Mouse (Mus musculus) cerebral cortex, adult 2 months (tissue): ENCODE data around the gene Cyp4b1.

ENCODE experiments used
- WGBS: fragments of 180-500 bp; shearing (Covaris S2); methylation state at CpG from one replicate; pipeline ENCODE4 v1.1.7; 2018; 5-methylcytosine and 5-hydroxymethylcytosine counted together

The Cyp4b1 gene

GRCm38 (mm10) chr4:115647580-115647979 lies at the start of gene Cyp4b1:
Cyp4b1 (minus strand) TSS chr4:115647723.
- WGBS = 78% methylated on average over 9 of the region's 9 CpGs

- 46% methylated on average over 4 of the region's 4 CpGs for WGBS
These were observed 38.8 kb upstream of the Cyp4b1 start for GRCm38 (mm10) chr4:115686299-115686698.

GRCm38 (mm10) chr4:115657104-115657866 lies 9.8 kb upstream of the Cyp4b1 start:
- WGBS = 2% methylated on average over 34 of the region's 34 CpGs

- WGBS = 78% methylated on average over 1 of the region's 1 CpGs
These were observed 9.0 kb upstream of the Cyp4b1 start for GRCm38 (mm10) chr4:115656535-115656922.

GRCm38 (mm10) chr4:115655841-115656534 lies 8.5 kb upstream of the Cyp4b1 start:
- 87% methylated on average over 7 of the region's 7 CpGs for WGBS

- WGBS = 45% methylated on average over 5 of the region's 5 CpGs
These were observed 3.3 kb upstream of the Cyp4b1 start for GRCm38 (mm10) chr4:115650866-115651265.

- WGBS = 68% methylated on average over 2 of the region's 2 CpGs
These were observed 1.2 kb upstream of the Cyp4b1 start for GRCm38 (mm10) chr4:115648752-115649151.

- WGBS = 66% methylated on average over 5 of the region's 5 CpGs
These were observed 4.4 kb downstream of the Cyp4b1 start for GRCm38 (mm10) chr4:115642967-115643754.

- 93% methylated on average over 3 of the region's 3 CpGs for WGBS
These were observed 22.0 kb downstream of the Cyp4b1 start for GRCm38 (mm10) chr4:115625560-115625959.

- WGBS = 91% methylated on average over 8 of the region's 8 CpGs
These were observed 46.9 kb downstream of the Cyp4b1 start, which contains the start of gene Cyp4a32 for GRCm38 (mm10) chr4:115600611-115601010. Cyp4a32 (plus strand) TSS chr4:115600969.

- whole genome bisulfite sequencing = 84% methylated on average over 2 of the region's 2 CpGs
These were observed 50.6 kb downstream of the Cyp4b1 start for GRCm38 (mm10) chr4:115596824-115597336.

GRCm38 (mm10) chr4:115596357-115596756 lies 51.2 kb downstream of the Cyp4b1 start:
- 90% methylated on average over 1 of the region's 1 CpGs for WGBS

GRCm38 (mm10) chr4:115575776-115576175 lies 71.7 kb downstream of the Cyp4b1 start:
- 85% methylated on average over 2 of the region's 2 CpGs for WGBS

- WGBS = 76% methylated on average over 3 of the region's 3 CpGs
These were observed 72.3 kb downstream of the Cyp4b1 start for GRCm38 (mm10) chr4:115575255-115575654.
